Mouse (Mus musculus) macrophage (primary cell): ENCODE data around the gene Gm20458. TPM values are rescaled to one million over a fixed set of nuclear protein-coding genes. Genes with fewer than 3 reads are reported as not detected.

Experiments used
- H3K27ac ChIP-seq: fragments of 350-480 bp; formaldehyde crosslinking; 2 replicates; pipeline ENCODE4 v1.9.0; 2021
- H3K36me3 ChIP-seq: fragments of 350-480 bp; formaldehyde crosslinking; 2 replicates; pipeline ENCODE4 v1.9.0; 2021; ENCODE audit errors: inconsistent target
- H3K4me3 ChIP-seq: fragments of 350-480 bp; formaldehyde crosslinking; 2 replicates; pipeline ENCODE4 v1.9.0; 2021; ENCODE audit errors: inconsistent target
- H3K79me2 ChIP-seq: fragments of 350-480 bp; formaldehyde crosslinking; 2 replicates; pipeline ENCODE4 v1.9.0; 2021; ENCODE audit errors: inconsistent target
- WGBS: methylation state at CpG from one replicate; pipeline ENCODE4 v1.1.7; 2026; ENCODE audit warnings: inconsistent platforms; ENCODE audit not compliant: missing documents; 5-methylcytosine and 5-hydroxymethylcytosine counted together
- polyA plus RNA-seq: library from polyadenylated mRNA; stranded (reverse); fragments of 250-400 nt; gene quantifications from 3 replicates; pipeline ENCODE4 v1.2.4, GENCODE M21; 2018; ENCODE audit warnings: inconsistent platforms

The Gm20458 gene
- polyA plus RNA-seq, 1 experiment from 2014 or later: 0.30 TPM

DNA sequence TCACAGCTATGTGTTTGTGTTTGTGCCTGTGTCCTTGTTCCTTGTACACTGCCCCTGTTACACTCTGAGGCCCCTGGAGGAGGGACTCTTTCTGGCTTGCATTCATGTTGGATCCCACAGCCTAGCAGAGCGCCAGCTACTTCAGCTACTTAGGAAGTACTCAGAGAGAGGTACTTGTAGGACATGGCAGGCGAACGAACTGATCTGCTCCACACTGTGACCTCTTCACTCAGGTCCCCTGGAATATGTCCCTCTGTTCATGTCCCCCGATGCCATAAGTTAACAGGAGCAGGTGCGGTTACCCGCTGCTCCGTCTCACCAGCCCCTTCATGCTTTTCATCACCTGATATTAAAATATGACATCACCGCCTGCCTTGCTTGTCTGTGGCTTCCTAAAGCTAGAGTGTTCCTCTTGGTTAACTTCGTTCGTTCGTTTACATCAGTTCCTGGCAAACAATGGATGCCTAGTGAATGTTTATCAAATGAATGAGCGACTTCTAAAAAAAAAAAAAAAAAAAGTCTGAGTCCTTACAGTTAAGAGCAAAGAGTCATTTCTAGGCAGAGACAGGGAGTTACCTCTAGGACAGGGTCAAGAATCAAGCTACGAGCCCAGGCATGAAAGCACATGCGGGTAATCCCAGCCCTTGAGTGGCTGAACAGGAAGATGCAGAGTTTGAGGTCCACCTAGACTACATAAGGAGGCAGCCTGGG lies 7.6 kb upstream of the Gm20458 start:
- H3K79me2 ChIP-seq: no peaks in the 10 kb centered on the region
- whole genome bisulfite sequencing: 86% methylated on average over 14 of the region's 14 CpGs
- no peaks in the 10 kb centered on the region for H3K36me3 ChIP-seq
- no peak overlapping the region for H3K4me3 ChIP-seq
- H3K27ac ChIP-seq: no peak overlapping the region

DNA sequence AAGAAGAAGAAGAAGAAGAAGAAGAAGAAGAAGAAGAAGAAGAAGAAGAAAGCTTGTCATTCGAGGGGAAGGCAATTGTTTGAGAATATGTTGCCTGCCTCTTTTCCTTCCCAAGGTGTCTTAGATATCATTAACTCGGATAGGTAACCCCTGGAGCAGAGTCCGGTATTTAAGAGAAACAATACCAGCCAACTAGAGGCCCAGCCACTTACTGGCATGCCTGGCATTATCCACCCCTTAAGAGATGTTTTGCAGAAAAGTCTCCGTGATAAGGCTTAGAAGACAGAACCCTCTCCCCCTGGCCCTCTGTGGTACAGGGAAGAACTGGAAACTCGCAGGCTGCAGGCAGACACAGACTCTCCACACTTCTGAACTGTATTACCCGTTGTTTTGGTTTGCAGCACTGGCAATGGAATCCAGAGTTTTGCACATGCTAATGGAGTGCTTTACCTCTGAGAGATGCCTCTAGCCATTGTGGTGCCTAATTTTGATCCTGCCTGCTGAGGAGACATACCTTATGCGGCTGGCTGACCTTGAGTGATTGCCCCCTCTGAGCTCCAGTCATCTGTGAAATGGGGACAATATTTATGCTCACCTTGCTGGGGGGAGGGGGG lies 6.8 kb upstream of the Gm20458 start:
- Histone ChIP-seq H3K36me3 (no peaks in the 10 kb centered on the region), H3K4me3 (no peak overlapping the region), H3K27ac (no peak overlapping the region), H3K79me2 (no peaks in the 10 kb centered on the region)
- WGBS: 88% methylated on average over 7 of the region's 7 CpGs

DNA sequence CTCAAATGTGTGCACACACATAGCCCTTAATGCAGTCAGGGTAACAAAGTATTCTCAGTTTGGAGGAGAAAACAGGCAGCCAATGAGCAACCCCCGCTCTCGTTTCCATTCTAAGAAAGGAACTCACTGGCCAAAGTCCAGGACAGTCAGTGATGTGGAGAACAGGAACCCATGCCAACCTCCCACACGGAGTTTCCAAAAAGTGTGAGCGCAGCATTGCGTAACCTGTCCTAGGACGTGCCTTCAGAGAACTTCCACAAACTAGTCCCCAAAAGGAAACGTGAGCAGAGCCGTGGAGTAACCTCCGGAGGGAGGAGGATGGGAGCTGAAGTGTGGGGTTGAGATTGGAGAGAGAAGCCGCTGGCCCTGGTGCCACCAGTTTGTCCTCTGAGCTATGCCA lies 5.9 kb upstream of the Gm20458 start:
- Histone ChIP-seq H3K27ac (0 out of 2 replicates have a peak overlapping the region, but pooled peaks have one; percentile 8), H3K79me2 (no peaks in the 10 kb centered on the region), H3K36me3 (no peaks in the 10 kb centered on the region), H3K4me3 (no peak overlapping the region)
- WGBS: 18% methylated on average over 10 of the region's 10 CpGs

DNA sequence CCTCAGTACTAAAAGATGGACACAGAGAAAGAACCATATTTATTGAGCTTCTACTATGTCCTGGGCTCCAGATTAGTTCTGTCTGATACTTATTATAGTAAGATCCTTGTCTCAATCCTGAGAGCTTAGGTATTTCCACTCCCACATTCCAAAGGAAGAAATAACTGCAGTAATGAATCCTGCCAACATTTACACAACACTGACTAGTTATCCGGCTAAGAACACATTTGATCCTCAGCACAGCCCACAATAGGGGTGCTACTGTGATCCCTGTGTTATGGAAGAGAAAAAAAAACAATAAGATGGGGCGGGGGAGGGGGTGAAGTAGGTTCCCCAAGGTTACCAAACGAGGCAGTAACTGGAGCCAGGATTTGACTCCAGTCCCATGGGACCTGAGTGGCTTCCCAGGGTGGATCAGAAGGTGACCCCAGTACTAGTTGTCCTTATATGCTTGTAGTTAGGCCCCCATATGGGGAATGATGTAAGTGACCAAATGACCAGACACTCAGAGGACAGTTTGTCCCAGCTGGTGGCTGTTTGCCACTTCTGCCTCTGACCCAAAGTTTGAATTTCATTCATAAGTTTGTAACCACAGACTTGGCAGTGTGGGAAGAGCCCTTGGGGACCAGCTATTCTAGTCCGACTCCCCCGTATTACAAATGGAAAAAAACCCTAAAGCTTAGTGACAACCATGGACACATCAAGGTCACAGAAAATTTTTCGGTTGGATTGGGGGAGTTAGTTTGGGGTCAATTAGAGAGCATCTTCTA lies 5.2 kb upstream of the Gm20458 start:
- no peaks in the 10 kb centered on the region for H3K79me2 ChIP-seq
- H3K36me3 ChIP-seq: no peaks in the 10 kb centered on the region
- 0 out of 2 replicates have a peak overlapping the region, but pooled peaks have one; percentile 8 for H3K27ac ChIP-seq
- WGBS: 90% methylated on average over 5 of the region's 6 CpGs
- H3K4me3 ChIP-seq: no peak overlapping the region

DNA sequence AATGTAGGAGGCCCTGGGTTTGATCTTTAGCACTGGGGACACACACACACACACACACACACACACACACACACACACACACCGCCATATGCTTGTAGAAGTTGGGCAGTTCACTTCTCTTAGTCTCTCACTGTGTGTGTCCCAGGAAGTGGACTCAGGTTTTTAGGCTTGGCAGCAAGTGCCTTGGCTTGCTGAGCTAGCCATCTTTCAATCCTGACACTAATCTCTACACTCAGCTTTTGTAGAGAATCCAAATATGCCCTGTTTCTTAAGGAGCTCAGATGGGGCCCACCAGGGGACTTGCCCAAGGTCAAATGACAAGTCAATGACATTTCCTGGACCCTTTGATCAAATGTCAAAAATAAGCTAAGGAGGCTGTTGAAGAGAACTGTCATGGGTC lies 4.4 kb upstream of the Gm20458 start:
- peaks cover 1% of the 10 kb centered on the region; the same call in 1 of the 2 replicates for H3K79me2 ChIP-seq
- H3K36me3 ChIP-seq: no peaks in the 10 kb centered on the region
- no peak overlapping the region for H3K4me3 ChIP-seq
- 100% methylated on average over 1 of the region's 1 CpGs for WGBS
- H3K27ac ChIP-seq: peak overlapping the region; percentile 12; the same call in 1 of the 2 replicates

DNA sequence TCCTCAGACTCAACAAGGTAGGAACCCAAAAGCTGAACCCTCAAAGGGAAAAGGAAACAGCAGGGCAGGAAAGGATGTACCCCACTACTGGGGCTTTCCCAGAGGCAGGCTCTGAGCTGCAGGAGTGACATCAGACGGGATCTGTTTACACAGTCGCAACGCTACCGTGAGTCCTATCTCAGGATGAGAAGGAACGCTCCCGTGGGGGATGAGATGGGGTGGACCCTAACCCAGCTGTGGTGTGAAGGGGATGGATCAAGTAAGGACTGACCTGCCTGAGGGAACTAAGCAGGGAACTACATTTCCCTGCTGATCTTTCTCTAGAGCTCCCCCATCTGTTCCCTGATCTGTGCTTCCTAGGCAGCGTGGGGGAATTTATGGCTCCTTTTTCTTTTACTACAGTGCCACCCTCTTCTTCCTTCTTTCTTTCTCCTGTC lies 3.9 kb upstream of the Gm20458 start, which contains the start of gene Sys1:
Gene Sys1 (plus strand): TSS at position 101 of the 437 bp plus-strand sequence.
- 16% methylated on average over 7 of the region's 7 CpGs for WGBS
- H3K79me2 ChIP-seq: peaks cover 6% of the 10 kb centered on the region; the same call in 1 of the 2 replicates
- no peaks in the 10 kb centered on the region for H3K36me3 ChIP-seq
- H3K27ac ChIP-seq: peak within 1 kb of the TSS; percentile 79
- peak within 1 kb of the TSS; percentile 2; the same call in 1 of the 2 replicates for H3K4me3 ChIP-seq

DNA sequence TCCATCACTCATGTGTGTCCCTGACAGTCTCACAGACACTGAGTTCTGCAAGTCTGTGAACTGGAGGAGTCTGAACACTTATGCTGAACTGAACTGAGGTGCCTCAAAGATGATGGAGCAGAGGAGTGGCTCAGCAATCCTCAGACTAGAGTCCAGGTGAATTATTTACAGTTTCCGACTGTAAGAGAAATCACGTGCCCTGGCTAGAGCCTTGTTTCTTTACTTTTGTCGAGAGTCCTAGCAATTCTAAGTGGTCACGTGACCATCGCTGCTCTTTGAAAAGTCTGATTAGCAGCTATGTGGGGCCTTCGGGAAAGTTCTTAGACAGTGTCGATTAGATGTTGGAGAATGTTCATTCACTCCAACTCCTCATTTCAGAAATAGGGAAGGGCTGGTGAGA lies 2.8 kb upstream of the Gm20458 start:
- no peak overlapping the region for H3K4me3 ChIP-seq
- peaks cover 17% of the 10 kb centered on the region; the same call in 1 of the 2 replicates for H3K79me2 ChIP-seq
- 46% methylated on average over 7 of the region's 7 CpGs for WGBS
- H3K36me3 ChIP-seq: no peaks in the 10 kb centered on the region
- peak overlapping the region; percentile 79 for H3K27ac ChIP-seq

DNA sequence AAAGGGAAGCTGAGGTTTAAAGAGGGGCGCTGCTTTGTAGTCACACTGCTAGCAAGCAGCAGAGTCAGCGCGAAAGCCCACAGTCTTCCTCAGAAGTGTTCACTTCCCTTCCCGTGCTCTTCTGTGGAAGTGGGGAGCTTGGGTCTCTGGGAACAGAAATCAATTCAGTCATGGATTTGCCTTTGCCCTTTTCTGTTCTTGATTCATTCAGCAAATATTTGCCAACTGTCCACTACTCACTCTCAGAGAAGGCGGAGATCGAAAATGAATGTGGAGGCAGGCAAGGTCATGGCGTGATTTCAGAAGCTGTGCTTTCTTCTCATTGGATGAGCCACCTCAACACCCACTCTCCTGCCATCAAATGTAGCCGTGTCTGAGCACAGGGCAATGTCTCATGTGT lies 2.2 kb upstream of the Gm20458 start:
- H3K36me3 ChIP-seq: no peaks in the 10 kb centered on the region
- no peak overlapping the region for H3K4me3 ChIP-seq
- WGBS: 14% methylated on average over 8 of the region's 8 CpGs
- peak overlapping the region; percentile 79 for H3K27ac ChIP-seq
- peaks cover 21% of the 10 kb centered on the region; the same call in 1 of the 2 replicates for H3K79me2 ChIP-seq

DNA sequence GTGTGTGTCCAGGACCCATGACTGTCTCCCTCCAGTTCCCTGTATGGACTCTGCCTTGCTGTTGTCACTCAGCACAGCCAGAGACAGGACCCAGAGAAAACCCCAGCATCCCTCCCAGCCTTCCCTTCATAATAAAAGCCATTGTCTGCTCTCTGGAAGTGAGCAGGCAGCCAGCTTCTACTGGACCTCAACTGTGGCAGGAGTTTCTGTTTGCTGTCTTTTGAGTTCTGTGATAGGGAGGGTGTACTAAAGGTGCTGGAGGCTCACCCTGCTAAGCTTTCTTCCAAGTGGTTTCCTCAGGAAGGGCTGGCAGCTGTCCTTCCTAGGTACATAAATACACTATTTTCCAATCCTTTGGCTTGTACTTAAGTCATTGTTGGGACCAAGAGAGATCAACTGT lies 4.4 kb downstream of the Gm20458 start:
- Histone ChIP-seq H3K79me2 (peaks cover 21% of the 10 kb centered on the region; the same call in 1 of the 2 replicates), H3K4me3 (no peak overlapping the region), H3K27ac (no peak overlapping the region), H3K36me3 (peaks cover 17% of the 10 kb centered on the region; the same call in 1 of the 2 replicates)

DNA sequence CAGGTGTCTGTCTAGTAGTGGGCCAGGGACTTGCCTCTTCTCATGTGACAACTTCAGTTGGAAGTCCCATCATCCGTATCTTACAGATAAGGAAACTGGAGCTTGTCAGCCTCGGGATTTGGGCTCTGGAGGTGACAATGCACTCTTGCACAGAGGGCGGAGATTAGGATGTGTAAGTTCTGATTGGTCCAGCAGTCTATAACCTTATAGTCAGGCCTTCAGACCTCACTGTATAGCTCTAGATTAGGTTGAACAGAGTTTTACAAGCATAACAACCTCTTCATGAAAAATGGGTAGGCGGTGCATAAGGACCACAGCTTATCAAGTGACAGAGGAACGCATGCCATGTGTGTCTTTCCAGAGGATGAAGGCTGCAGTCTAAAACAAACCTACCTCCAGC lies 6.0 kb downstream of the Gm20458 start:
- Histone ChIP-seq H3K79me2 (peaks cover 16% of the 10 kb centered on the region; the same call in 1 of the 2 replicates), H3K27ac (no peak overlapping the region), H3K4me3 (no peak overlapping the region), H3K36me3 (peaks cover 17% of the 10 kb centered on the region; the same call in 1 of the 2 replicates)
- WGBS: 85% methylated on average over 5 of the region's 5 CpGs

DNA sequence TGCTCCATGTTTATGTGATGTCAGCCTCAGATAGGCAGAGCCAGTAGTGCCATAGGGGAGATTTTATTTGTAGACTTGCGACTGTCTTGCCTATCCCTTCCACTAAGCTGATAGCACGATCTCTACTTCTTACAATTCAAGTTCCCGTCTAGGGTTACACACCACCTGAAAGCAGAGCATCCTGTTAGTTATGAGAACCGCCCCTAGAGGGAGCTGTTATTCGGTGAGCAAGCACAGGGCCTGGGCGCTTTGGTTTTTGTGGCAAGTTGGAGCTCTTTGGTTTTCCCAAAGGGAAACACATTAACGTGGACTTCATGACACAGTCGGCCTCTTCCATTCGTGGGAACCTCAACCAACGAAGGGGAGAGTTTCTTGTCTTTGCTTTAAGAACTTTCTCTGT lies 9.5 kb downstream of the Gm20458 start:
- peaks cover 2% of the 10 kb centered on the region; the same call in 1 of the 2 replicates for H3K36me3 ChIP-seq
- WGBS: 48% methylated on average over 10 of the region's 10 CpGs
- no peak overlapping the region for H3K27ac ChIP-seq
- H3K4me3 ChIP-seq: no peak overlapping the region
- H3K79me2 ChIP-seq: no peaks in the 10 kb centered on the region

DNA sequence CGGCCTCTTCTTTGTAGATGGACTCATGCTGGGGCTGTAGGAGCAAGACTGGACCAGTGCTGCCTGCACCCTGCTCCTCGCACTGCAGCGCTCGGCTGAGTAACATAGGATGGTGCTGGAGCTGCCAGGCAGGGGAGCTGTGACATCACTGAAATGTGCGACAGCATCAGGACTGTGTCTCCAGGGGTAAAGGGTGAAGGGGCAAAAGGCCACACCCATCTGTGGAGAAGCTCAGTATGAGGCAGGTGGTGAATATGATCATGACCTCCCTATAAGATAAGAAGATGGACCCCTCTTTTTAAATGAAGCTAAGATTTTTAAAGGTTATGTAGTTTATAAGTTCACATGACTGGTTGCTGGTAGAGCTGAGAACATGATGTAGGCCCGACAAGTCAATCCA lies 12.9 kb downstream of the Gm20458 start, which contains the start of gene Trp53tg5:
Gene Trp53tg5 (minus strand): TSS at position 101 of the 400 bp plus-strand sequence.
- Histone ChIP-seq H3K27ac (no peak within 1 kb of the TSS), H3K4me3 (no peak within 1 kb of the TSS), H3K36me3 (no peaks in the 10 kb centered on the region), H3K79me2 (no peaks in the 10 kb centered on the region)
- 93% methylated on average over 6 of the region's 6 CpGs for WGBS

DNA sequence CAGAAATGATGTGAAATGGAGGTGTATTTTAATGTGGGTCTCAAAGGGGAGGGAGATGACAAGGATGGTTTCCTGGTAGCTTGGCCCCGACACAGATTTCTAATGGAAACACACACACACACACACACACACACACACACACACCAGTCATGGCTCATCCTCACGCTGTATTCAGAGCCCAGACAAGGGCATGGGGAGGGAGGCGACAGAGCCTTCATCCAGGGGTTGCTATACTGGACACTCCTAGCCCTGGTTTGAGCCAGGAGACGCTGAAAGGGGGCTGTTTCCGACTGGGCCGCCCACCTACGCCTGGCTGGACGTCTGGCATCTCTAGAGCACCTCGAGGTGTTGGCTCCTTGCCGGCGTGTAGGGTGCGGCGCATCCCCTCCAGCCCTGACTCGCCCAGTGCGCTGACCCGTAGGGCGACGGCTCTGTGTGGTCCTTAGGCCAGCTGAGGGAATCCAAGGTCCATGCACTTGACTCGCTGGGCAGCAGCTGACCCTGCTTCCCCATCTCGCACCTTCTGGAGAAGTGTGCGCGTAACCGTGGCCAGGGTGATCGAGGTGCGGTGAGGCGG lies 25.0 kb downstream of the Gm20458 start, which contains the start of gene Dbndd2:
Gene Dbndd2 (plus strand): TSS at position 426 of the 577 bp plus-strand sequence.
- WGBS: 10% methylated on average over 24 of the region's 26 CpGs
- Histone ChIP-seq H3K79me2 (no peaks in the 10 kb centered on the region), H3K27ac (no peak within 1 kb of the TSS), H3K4me3 (peak within 1 kb of the TSS; percentile 42), H3K36me3 (peaks cover 14% of the 10 kb centered on the region)
